Mouse (Mus musculus) left cerebral cortex, adult 6 months (tissue): Measurements from ENCODE around the gene Tm4sf5. TPM values are rescaled to one million over a fixed set of nuclear protein-coding genes. Genes with fewer than 3 reads are reported as not detected.

ENCODE experiments used
- long read RNA-seq, 2 experiments: library from polyadenylated mRNA; unstranded; transcript quantifications; one replicate each; pipeline ENCODE4 v2.0.0; 2019 to 2020
- polyA plus RNA-seq: library from polyadenylated mRNA; unstranded; fragments of <200 nt; fragmentation: Nextera tagmentation; gene quantifications from 2 replicates; pipeline ENCODE4 v1.2.3, GENCODE M21; 2021

Gene Tm4sf5
- 0.38 and 0.93 TPM in 2 replicates for polyA plus RNA-seq
- long read RNA-seq, experiment 1, result 0 reads
- long read RNA-seq, experiment 2, partial matches to known transcripts, result 0 of 1 reads
- long read RNA-seq, experiment 2, other reads (novel, unspliced or antisense), result 0 of 1 reads

GRCm38 (mm10) chr11:70504970-70505369 is at the start of gene Tm4sf5:
Gene Tm4sf5 (plus strand): TSS chr11:70505244.

GRCm38 (mm10) chr11:70458688-70459600 is 46.1 kb upstream of the Tm4sf5 start, which contains the start of gene Zmynd15:
Gene Zmynd15 (plus strand): TSS chr11:70459433.

GRCm38 (mm10) chr11:70459601-70460101 is 45.4 kb upstream of the Tm4sf5 start, which contains the start of gene Cxcl16:
Gene Cxcl16 (minus strand): TSS chr11:70459984.

GRCm38 (mm10) chr11:70514288-70514687 is 9.2 kb downstream of the Tm4sf5 start, which contains the start of gene Vmo1:
Gene Vmo1 (minus strand): TSS chr11:70514616.

GRCm38 (mm10) chr11:70518923-70519322 is 13.9 kb downstream of the Tm4sf5 start, which contains the start of gene Gltpd2:
Gene Gltpd2 (plus strand): TSS chr11:70519196.

GRCm38 (mm10) chr11:70525184-70525678 is 20.2 kb downstream of the Tm4sf5 start, which contains the start of gene Psmb6:
Gene Psmb6 (plus strand): TSS chr11:70525367.

GRCm38 (mm10) chr11:70532839-70533238 is 27.8 kb downstream of the Tm4sf5 start, which contains the start of gene Gm40193:
Gene Gm40193 (minus strand): TSS chr11:70532939.

GRCm38 (mm10) chr11:70539877-70540587 is 35.0 kb downstream of the Tm4sf5 start, which contains the start of gene Pld2:
Gene Pld2 (plus strand): TSS chr11:70540064.

Other genes with a start within 250 kb of the Tm4sf5 start
- gene Alox12, start 249.9 kb upstream of the Tm4sf5 start, polyA plus RNA-seq, result 0.22 and 0.38 TPM in 2 replicates
- 0.14 and 0.26 TPM in 2 replicates for gene Alox12e, start 182.6 kb upstream of the Tm4sf5 start, polyA plus RNA-seq
- not detected in 2 replicates for gene Alox15, start 153.2 kb upstream of the Tm4sf5 start, polyA plus RNA-seq
- 4.6 and 12.1 TPM in 2 replicates for gene Pelp1, start 95.2 kb upstream of the Tm4sf5 start, polyA plus RNA-seq
- 4.4 and 10.5 TPM in 2 replicates for gene Arrb2, start 72.6 kb upstream of the Tm4sf5 start, polyA plus RNA-seq
- 17.4 and 19.0 TPM in 2 replicates for gene Med11, start 53.3 kb upstream of the Tm4sf5 start, polyA plus RNA-seq
- gene Zmynd15, start 45.8 kb upstream of the Tm4sf5 start, polyA plus RNA-seq, result 0.15 TPM in 1 of 2 replicates, not detected in the other
- 2.2 and 3.3 TPM in 2 replicates for gene Cxcl16, start 45.3 kb upstream of the Tm4sf5 start, polyA plus RNA-seq
- 0.33 and 0.36 TPM in 2 replicates for gene Vmo1, start 9.4 kb downstream of the Tm4sf5 start, polyA plus RNA-seq
- gene Gltpd2, start 14.0 kb downstream of the Tm4sf5 start, polyA plus RNA-seq, result 0.38 TPM in 1 of 2 replicates, not detected in the other
- 559 and 574 TPM in 2 replicates for gene Psmb6, start 20.1 kb downstream of the Tm4sf5 start, polyA plus RNA-seq
- not detected in 2 replicates for gene Gm40193, start 27.7 kb downstream of the Tm4sf5 start, polyA plus RNA-seq
- gene Pld2, start 34.8 kb downstream of the Tm4sf5 start, polyA plus RNA-seq, result 5.1 and 8.5 TPM in 2 replicates
- gene Mink1, start 57.6 kb downstream of the Tm4sf5 start, polyA plus RNA-seq, result 16.0 and 79.5 TPM in 2 replicates
- gene 4930544D05Rik, start 110.6 kb downstream of the Tm4sf5 start, polyA plus RNA-seq, result not detected in 2 replicates
- gene Chrne, start 114.0 kb downstream of the Tm4sf5 start, polyA plus RNA-seq, result 0.31 TPM in 1 of 2 replicates, not detected in the other
- 0.10 TPM in 2 replicates for gene Gp1ba, start 133.9 kb downstream of the Tm4sf5 start, polyA plus RNA-seq
- gene Rnf167, start 142.0 kb downstream of the Tm4sf5 start, polyA plus RNA-seq, result 81.8 and 93.4 TPM in 2 replicates
- 175 and 205 TPM in 2 replicates for gene Slc25a11, start 142.2 kb downstream of the Tm4sf5 start, polyA plus RNA-seq
- 296 and 431 TPM in 2 replicates for gene Pfn1, start 149.4 kb downstream of the Tm4sf5 start, polyA plus RNA-seq
- 4.1 and 5.0 TPM in 2 replicates for gene Eno3, start 152.0 kb downstream of the Tm4sf5 start, polyA plus RNA-seq
- 75.7 and 84.4 TPM in 2 replicates for gene Spag7, start 164.2 kb downstream of the Tm4sf5 start, polyA plus RNA-seq
- gene Camta2, start 182.9 kb downstream of the Tm4sf5 start, polyA plus RNA-seq, result 53.9 and 107 TPM in 2 replicates
- gene Inca1, start 194.9 kb downstream of the Tm4sf5 start, polyA plus RNA-seq, result 3.7 and 3.8 TPM in 2 replicates
- gene Kif1c, start 195.3 kb downstream of the Tm4sf5 start, polyA plus RNA-seq, result 0.82 and 4.5 TPM in 2 replicates